Mouse (Mus musculus) A20 (cell line): ENCODE data around the gene Olfr1189.
"Not testable (repeated sequence)": the region's sequence is repeated elsewhere in the genome, so short reads cannot be mapped to it uniquely, and the experiment has no call there.

Experiments
- DNase-seq: peaks from one replicate; pipeline ENCODE4 v3.0.0-alpha.2; 2011; ENCODE audit warnings: low read depth, low spot score

Olfr1189 gene

DNA sequence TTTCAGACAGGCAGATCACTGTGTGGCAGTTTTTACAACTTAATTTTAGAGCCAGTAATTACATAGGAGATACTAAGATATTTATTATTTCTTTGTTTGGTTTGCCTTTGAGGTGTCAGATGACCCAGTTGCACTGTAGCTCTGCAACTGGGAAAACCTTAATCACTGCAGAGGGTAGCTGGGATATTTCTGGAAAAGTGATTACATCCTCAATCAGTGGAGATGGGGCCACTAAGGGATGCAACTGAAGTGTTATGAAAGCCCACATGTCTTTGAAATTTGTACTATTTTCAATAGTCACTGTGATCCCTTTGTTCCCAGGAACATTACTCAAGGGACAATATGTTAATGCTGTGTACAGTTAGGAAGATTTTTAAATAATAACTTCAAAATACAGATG, at the start of gene Olfr1189:
Gene Olfr1189 (plus strand): TSS at position 301 of the 400 bp plus-strand sequence.
- DNase-seq, result no peak

- DNase-seq, result no peak
Observed at GRCm38 (mm10) chr2:88556635-88557034, 29.6 kb upstream of the Olfr1189 start, which contains the start of gene Olfr1188. TSS of gene Olfr1188 (plus strand) at chr2:88556935.

- DNase-seq, result not testable (repeated sequence)
Observed at GRCm38 (mm10) chr2:88572696-88573095, 13.6 kb upstream of the Olfr1189 start.

- not testable (repeated sequence) for DNase-seq
Observed at GRCm38 (mm10) chr2:88640242-88640641, 54.0 kb downstream of the Olfr1189 start, which contains the start of gene Olfr1191-ps1. TSS of gene Olfr1191-ps1 (plus strand) at chr2:88640542.
